Mouse (Mus musculus) liver (tissue): ENCODE measurements around the gene Plcb4.
"Not testable (repeated sequence)": the region's sequence is repeated elsewhere in the genome, so short reads cannot be mapped to it uniquely, and the experiment has no call there.

Source experiments
- DNase-seq: peaks from one replicate; pipeline ENCODE4 v3.0.0-alpha.2; 2020; ENCODE audit warnings: mixed read lengths

The Plcb4 gene

GRCm38 (mm10) chr2:135968159-135968558, 309.3 kb downstream of the Plcb4 start:
- no peak for DNase-seq

- DNase-seq: no peak
Observed at GRCm38 (mm10) chr2:135970902-135971301, 312.1 kb downstream of the Plcb4 start.

GRCm38 (mm10) chr2:135975978-135976377, 317.2 kb downstream of the Plcb4 start:
- DNase-seq: no peak

GRCm38 (mm10) chr2:135978790-135979189, 320.0 kb downstream of the Plcb4 start:
- no peak for DNase-seq

GRCm38 (mm10) chr2:135980428-135980827, 321.6 kb downstream of the Plcb4 start:
- DNase-seq: no peak

GRCm38 (mm10) chr2:135983972-135984371, 325.2 kb downstream of the Plcb4 start:
- DNase-seq: no peak

- DNase-seq: no peak
Observed at GRCm38 (mm10) chr2:135985536-135986265, 326.9 kb downstream of the Plcb4 start.

- DNase-seq: not testable (repeated sequence)
Observed at GRCm38 (mm10) chr2:135988475-135988874, 329.7 kb downstream of the Plcb4 start.

- not testable (repeated sequence) for DNase-seq
Observed at GRCm38 (mm10) chr2:135990686-135991085, 331.9 kb downstream of the Plcb4 start.

GRCm38 (mm10) chr2:135993314-135993713, 334.5 kb downstream of the Plcb4 start:
- DNase-seq: no peak

- no peak for DNase-seq
Observed at GRCm38 (mm10) chr2:135995196-135995595, 336.4 kb downstream of the Plcb4 start.

- DNase-seq: no peak
Observed at GRCm38 (mm10) chr2:135996936-135997335, 338.1 kb downstream of the Plcb4 start.

GRCm38 (mm10) chr2:135997361-135998150, 338.7 kb downstream of the Plcb4 start:
- no peak for DNase-seq

- no peak for DNase-seq
Observed at GRCm38 (mm10) chr2:135998886-135999285, 340.1 kb downstream of the Plcb4 start.

GRCm38 (mm10) chr2:135999361-135999760, 340.6 kb downstream of the Plcb4 start:
- DNase-seq: no peak

- no peak for DNase-seq
Observed at GRCm38 (mm10) chr2:136000933-136001332, 342.1 kb downstream of the Plcb4 start.

GRCm38 (mm10) chr2:136002118-136002517, 343.3 kb downstream of the Plcb4 start:
- no peak for DNase-seq

GRCm38 (mm10) chr2:136003836-136004235, 345.0 kb downstream of the Plcb4 start:
- no peak for DNase-seq

GRCm38 (mm10) chr2:136006280-136006679, 347.5 kb downstream of the Plcb4 start:
- no peak for DNase-seq

GRCm38 (mm10) chr2:136012759-136013158, 353.9 kb downstream of the Plcb4 start:
- no peak for DNase-seq

GRCm38 (mm10) chr2:136048464-136048863, 389.7 kb downstream of the Plcb4 start:
- no peak for DNase-seq

- peak; percentile 3 for DNase-seq
Observed at GRCm38 (mm10) chr2:136050793-136051615, 392.2 kb downstream of the Plcb4 start.

- DNase-seq: no peak
Observed at GRCm38 (mm10) chr2:136051688-136052289, 393.0 kb downstream of the Plcb4 start, which contains the start of gene Lamp5. Gene Lamp5 (plus strand): TSS chr2:136052239.
